ENCODE assay signal across 33 mouse cellular contexts in genomic region chr13:59642818-59643217, GRCm38 (mm10). TPM values are rescaled to one million over a fixed set of nuclear protein-coding genes. Genes with fewer than 3 reads are reported as not detected.
DNase-seq lines count a peak whose midpoint lies in the region; ATAC-seq and TF ChIP-seq lines count a peak whose summit lies in the region.
"Had no signal": no experiment of that assay in that cellular context is flagged by ENCODE, and none has a peak within 500 bp of the region (broad histone marks: within the 10 kb centered on the region; RNA-seq: fewer than 3 reads in every experiment).

No protein-coding gene starts in this region.

- peak; percentile 90 for ATAC-seq in G1E (ENCODE audit: extremely low read depth, insufficient number of reproducible peaks, low FRiP score, poor library complexity, severe bottlenecking)
- peak; percentile 96 for ATAC-seq in liver, embryonic 11.5 days (replicated peaks; ENCODE audit: low FRiP score)
- peak; percentile 91 for ATAC-seq in liver, postnatal 0 days
- ATAC-seq: forebrain, postnatal 0 days; hindbrain, postnatal 0 days; midbrain, embryonic 16.5 days had no signal

- H3K4me3 ChIP-seq in G1E (ENCODE audit: low read depth, low read length) = no peak overlapping the region
- H3K4me3 ChIP-seq in liver, embryonic 11.5 days (ENCODE audit: low read depth, low read length) = no peak overlapping the region
- H3K4me3 ChIP-seq in liver, postnatal 0 days (ENCODE audit: low read depth, low read length) = no peak overlapping the region
- H3K4me3 ChIP-seq: embryonic facial prominence, embryonic 15.5 days; forebrain, embryonic 10.5 days; limb, embryonic 13.5 days; midbrain, embryonic 10.5 days; myocyte; neural tube, embryonic 13.5 days had no signal

- no peaks in the 10 kb centered on the region for H3K27me3 ChIP-seq in G1E (ENCODE audit: insufficient read depth, low read length)
- H3K27me3 ChIP-seq in liver, embryonic 11.5 days (replicated peaks; ENCODE audit: control insufficient read depth, insufficient read depth, low read length) = no peaks in the 10 kb centered on the region
- no peaks in the 10 kb centered on the region for H3K27me3 ChIP-seq in liver, postnatal 0 days (ENCODE audit: insufficient read depth, low read length)
- H3K27me3 ChIP-seq: CH12.LX; embryonic facial prominence, embryonic 15.5 days; limb, embryonic 13.5 days; neural tube, embryonic 13.5 days had no signal

- peak overlapping the region; percentile 90 for H3K27ac ChIP-seq in liver, embryonic 11.5 days (ENCODE audit: low read depth, low read length)
- peak overlapping the region; percentile 48 for H3K27ac ChIP-seq in liver, postnatal 0 days (ENCODE audit: low read depth)
- H3K27ac ChIP-seq: embryonic facial prominence, embryonic 15.5 days; forebrain, embryonic 10.5 days; hindbrain, postnatal 0 days; limb, embryonic 13.5 days; midbrain, embryonic 10.5 days; neural tube, embryonic 13.5 days had no signal

- peak; percentile 99 for TF ChIP-seq EP300 in liver, postnatal 0 days (IDR thresholded peaks at IDR 0.05; ENCODE audit: low read depth)

- peaks cover 80% of the 10 kb centered on the region for H3K4me1 ChIP-seq in G1E (ENCODE audit: insufficient read depth, low read depth, low read length)
- peaks cover 40% of the 10 kb centered on the region for H3K4me1 ChIP-seq in liver, embryonic 11.5 days (replicated peaks; ENCODE audit: control insufficient read depth, insufficient read depth, low read length)
- H3K4me1 ChIP-seq in liver, postnatal 0 days (ENCODE audit: insufficient read depth) = peaks cover 20% of the 10 kb centered on the region
- H3K4me1 ChIP-seq: neural tube, embryonic 13.5 days had no signal

- DNase-seq in G1E (ENCODE audit: low spot score) = peak; percentile 42
- DNase-seq in c-Kit-positive CD71-positive TER-119-positive erythroid progenitor cells, embryonic 14.5 days (ENCODE audit: low spot score) = peak; percentile 59
- no peak for DNase-seq in liver, embryonic 11.5 days (ENCODE audit: low spot score)
- no peak for DNase-seq in liver, postnatal 0 days
- no peak for DNase-seq in ovary, postnatal 10 days (ENCODE audit: low spot score)
- DNase-seq in gastrocnemius, postnatal 4 days (ENCODE audit: low spot score in 2 of 2) = no peak
- DNase-seq in urinary bladder, adult 2 months (ENCODE audit: low spot score) = no peak
- DNase-seq: adrenal gland, postnatal 10 days; cerebellum, adult 9-10 months; forebrain, postnatal 0 days; gastrocnemius, postnatal 14 days; kidney, adult 18-20 months; kidney, postnatal 4 days; layer of hippocampus, adult 9-11 months; lung, embryonic 14.5 days; lung, postnatal 36 days; thymus, postnatal 14 days had no signal

- no peak overlapping the region for H3K9ac ChIP-seq in liver, embryonic 11.5 days (ENCODE audit: low read depth, low read length)
- no peak overlapping the region for H3K9ac ChIP-seq in liver, postnatal 0 days (replicated peaks)
- H3K9ac ChIP-seq: embryonic facial prominence, embryonic 15.5 days; forebrain, postnatal 0 days; limb, embryonic 13.5 days; lung, embryonic 14.5 days; neural tube, embryonic 13.5 days had no signal

- 29% methylated on average over 2 of the region's 2 CpGs for WGBS in liver, embryonic 11.5 days
- WGBS in liver, postnatal 0 days (ENCODE audit: insufficient replicate concordance) = 46% methylated on average over 2 of the region's 2 CpGs

- peak overlapping the region; percentile 44; the same call in 1 of the 2 replicates for H3K4me2 ChIP-seq in liver, embryonic 11.5 days
- H3K4me2 ChIP-seq in liver, postnatal 0 days (ENCODE audit: low read depth, low read length) = peak overlapping the region; percentile 23; the same call in 1 of the 2 replicates
- H3K4me2 ChIP-seq: embryonic facial prominence, embryonic 15.5 days; limb, embryonic 13.5 days; lung, embryonic 14.5 days; neural tube, embryonic 13.5 days had no signal

- no peaks in the 10 kb centered on the region for H3K9me3 ChIP-seq in G1E (replicated peaks)
- H3K9me3 ChIP-seq in liver, embryonic 11.5 days (ENCODE audit: control insufficient read depth, low read length) = no peaks in the 10 kb centered on the region
- no peaks in the 10 kb centered on the region for H3K9me3 ChIP-seq in liver, postnatal 0 days (ENCODE audit: low read length)
- H3K9me3 ChIP-seq: embryonic facial prominence, embryonic 15.5 days; forebrain, embryonic 10.5 days; limb, embryonic 13.5 days; midbrain, embryonic 10.5 days; neural tube, embryonic 13.5 days had no signal

- peaks cover 81% of the 10 kb centered on the region for H3K36me3 ChIP-seq in G1E (replicated peaks)
- H3K36me3 ChIP-seq in liver, embryonic 11.5 days (ENCODE audit: control insufficient read depth, insufficient read depth, low read length) = peaks cover 35% of the 10 kb centered on the region
- H3K36me3 ChIP-seq in liver, postnatal 0 days (replicated peaks; ENCODE audit: insufficient read depth, low read length) = peaks cover 17% of the 10 kb centered on the region

- TF ChIP-seq CTCF in G1E (IDR thresholded peaks at IDR 0.05; ENCODE audit: low read depth, low read length) = no peak
- TF ChIP-seq CTCF in liver, postnatal 0 days (IDR thresholded peaks at IDR 0.05; ENCODE audit: low read depth) = peak; percentile 25; the same call in 1 of the 2 replicates

RNA-seq across cellular contexts. Expression of gene Golm1, which starts 32.8 kb away (rescaled TPM):
- total RNA-seq in G1E (2014; fragmentation: Nextera tagmentation) (126 and 146 TPM in 2 replicates), G1E (2017) (134 and 139 TPM in 2 replicates)
- 31.5 and 32.8 TPM in 2 replicates for polyA plus RNA-seq in G1E (2012)
- 87.9 and 96.5 TPM in 2 replicates for polyA plus RNA-seq in liver, embryonic 11.5 days (2014; fragmentation: Nextera tagmentation; extraction: Ambion mirVana)
- polyA plus RNA-seq in liver, postnatal 0 days (2015; fragmentation: Nextera tagmentation; extraction: Ambion mirVana) = 10.3 and 13.0 TPM in 2 replicates
- total RNA-seq in gastrocnemius, postnatal 4 days (2021) = 10 to 100 TPM; 22.9 to 23.7 TPM
- polyA plus RNA-seq in urinary bladder, adult 2 months (2012; rRNA removed) = 8.8 and 10.1 TPM in 2 replicates

RNA-seq across cellular contexts. Expression of gene 4921517D22Rik, which starts 51.1 kb away (rescaled TPM):
- total RNA-seq in G1E (2014; fragmentation: Nextera tagmentation) (not detected in 2 replicates), G1E (2017) (0.11 TPM in 1 of 2 replicates, not detected in the other)
- polyA plus RNA-seq in G1E (2012) = not detected in 2 replicates
- polyA plus RNA-seq in liver, embryonic 11.5 days (2014; fragmentation: Nextera tagmentation; extraction: Ambion mirVana) = not detected in 2 replicates
- not detected in 2 replicates for polyA plus RNA-seq in liver, postnatal 0 days (2015; fragmentation: Nextera tagmentation; extraction: Ambion mirVana)
- total RNA-seq in gastrocnemius, postnatal 4 days (2021) = not detected
- polyA plus RNA-seq in urinary bladder, adult 2 months (2012; rRNA removed) = not detected in 2 replicates
- total RNA-seq: adrenal gland, postnatal 10 days; CH12.LX; forebrain, postnatal 0 days; gastrocnemius, postnatal 14 days; hindbrain, postnatal 0 days; left cerebral cortex, adult 18-20 months; left cerebral cortex, postnatal 25 days; MEL had no signal
- polyA plus RNA-seq: embryonic facial prominence, embryonic 15.5 days; forebrain, embryonic 10.5 days; forebrain, postnatal 0 days; heart, postnatal 0 days; hindbrain, embryonic 11.5 days; hindbrain, postnatal 0 days; kidney, embryonic 16.5 days; limb, embryonic 13.5 days; lung, embryonic 14.5 days; midbrain, embryonic 10.5 days; midbrain, embryonic 16.5 days; myocyte; neural tube, embryonic 13.5 days; small intestine, adult 2 months had no signal

RNA-seq across cellular contexts. Expression of gene Naa35, which starts 57.8 kb away (rescaled TPM):
- total RNA-seq in G1E (2014; fragmentation: Nextera tagmentation) (63.7 and 71.9 TPM in 2 replicates), G1E (2017) (29.5 and 31.0 TPM in 2 replicates)
- 8.4 and 8.5 TPM in 2 replicates for polyA plus RNA-seq in G1E (2012)
- 53.6 and 59.7 TPM in 2 replicates for polyA plus RNA-seq in liver, embryonic 11.5 days (2014; fragmentation: Nextera tagmentation; extraction: Ambion mirVana)
- polyA plus RNA-seq in liver, postnatal 0 days (2015; fragmentation: Nextera tagmentation; extraction: Ambion mirVana) = 22.9 and 32.5 TPM in 2 replicates
- 10 to 100 TPM; 53.3 to 57.8 TPM for total RNA-seq in gastrocnemius, postnatal 4 days (2021)
- polyA plus RNA-seq in urinary bladder, adult 2 months (2012; rRNA removed) = 45.8 and 49.5 TPM in 2 replicates

RNA-seq across cellular contexts. Expression of gene Agtpbp1, which starts 57.8 kb away (rescaled TPM):
- total RNA-seq in G1E (2014; fragmentation: Nextera tagmentation) = 118 and 147 TPM in 2 replicates
- 62.0 and 73.3 TPM in 2 replicates for total RNA-seq in G1E (2017)
- polyA plus RNA-seq in G1E (2012) = 6.0 and 6.1 TPM in 2 replicates
- 15.6 and 16.9 TPM in 2 replicates for polyA plus RNA-seq in liver, embryonic 11.5 days (2014; fragmentation: Nextera tagmentation; extraction: Ambion mirVana)
- 5.4 and 6.4 TPM in 2 replicates for polyA plus RNA-seq in liver, postnatal 0 days (2015; fragmentation: Nextera tagmentation; extraction: Ambion mirVana)
- 10 to 100 TPM; 30.8 to 31.2 TPM for total RNA-seq in gastrocnemius, postnatal 4 days (2021)
- polyA plus RNA-seq in urinary bladder, adult 2 months (2012; rRNA removed) = 19.2 and 23.0 TPM in 2 replicates

Comparison
In these comparisons a context has a peak if more than half of its experiments do, and no peak if none do; other contexts are left out.
1. DNase-seq: peak in G1E (single experiment) and c-Kit-positive CD71-positive TER-119-positive erythroid progenitor cells, embryonic 14.5 days (single experiment); none in liver, embryonic 11.5 days (single experiment), liver, postnatal 0 days (single experiment), ovary, postnatal 10 days (single experiment), gastrocnemius, postnatal 4 days (0 of 2) and urinary bladder, adult 2 months (single experiment).
2. Peak in every context shown above with its lines, with median percentiles within 50 percentile points of each other: ATAC-seq.